Mouse (Mus musculus) bone marrow macrophage, adult 2 months (primary cell): ENCODE measurements around the gene Tmbim6. TPM values are rescaled to one million over a fixed set of nuclear protein-coding genes. Genes with fewer than 3 reads are reported as not detected.

Experiments used
- H3K27ac ChIP-seq: 2 replicates; pipeline ENCODE4 v1.5.1; 2012; ENCODE audit warnings: low read depth, low read length; ENCODE audit not compliant: insufficient read depth
- H3K4me1 ChIP-seq: 2 replicates; pipeline ENCODE4 v1.6.1; 2012; ENCODE audit warnings: low read length; ENCODE audit not compliant: control insufficient read depth, insufficient read depth
- H3K4me3 ChIP-seq: 2 replicates; pipeline ENCODE4 v1.5.1; 2012; ENCODE audit warnings: mild to moderate bottlenecking, low read length, moderate library complexity; ENCODE audit not compliant: insufficient read depth
- CTCF ChIP-seq: IDR thresholded peaks from 2 replicates; pipeline ENCODE4 v1.5.1; 2012; ENCODE audit warnings: low read depth, mild to moderate bottlenecking, low read length, moderate library complexity
- POLR2A ChIP-seq: IDR thresholded peaks from 2 replicates; pipeline ENCODE4 v1.6.1; 2012; ENCODE audit warnings: mild to moderate bottlenecking, low read depth, low read length, borderline replicate concordance
- polyA plus RNA-seq: library from polyadenylated mRNA; stranded (reverse); fragments of >200 nt; gene quantifications from 2 replicates; pipeline ENCODE4 v1.2.4, GENCODE M21; 2012; ENCODE audit not compliant: missing spikeins, insufficient read depth, insufficient read length

Tmbim6 gene
- polyA plus RNA-seq, 1 experiment: 647 TPM

DNA sequence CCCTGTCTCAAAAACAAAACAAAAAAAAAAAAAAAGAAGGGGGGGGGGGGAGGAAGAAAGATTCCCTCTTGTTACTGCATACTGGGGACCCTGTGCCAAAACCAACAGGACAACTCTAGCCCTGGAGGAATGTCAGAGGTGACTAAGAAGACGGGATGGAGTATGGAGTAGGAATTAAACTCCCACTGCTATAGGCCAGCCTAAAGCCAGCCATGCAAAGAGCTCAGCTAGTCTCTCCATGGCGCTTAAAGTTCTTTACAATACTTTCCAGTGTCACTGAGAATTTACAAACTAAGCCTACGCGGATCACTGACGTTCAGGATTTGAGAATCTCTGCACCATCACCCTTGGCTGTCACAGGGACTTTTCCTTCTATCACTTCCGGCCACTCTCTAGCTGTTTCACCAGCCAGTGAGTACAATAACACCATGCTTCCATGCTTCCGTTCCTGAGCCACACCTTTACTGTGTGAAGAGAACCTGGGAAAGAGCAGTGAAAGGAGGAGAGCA is 28.6 kb upstream of the Tmbim6 start:
- H3K4me3 ChIP-seq: no peak overlapping the region
- TF ChIP-seq CTCF (no peak), POLR2A (no peak)
- H3K27ac ChIP-seq: no peak overlapping the region
- peaks cover 17% of the 10 kb centered on the region for H3K4me1 ChIP-seq

DNA sequence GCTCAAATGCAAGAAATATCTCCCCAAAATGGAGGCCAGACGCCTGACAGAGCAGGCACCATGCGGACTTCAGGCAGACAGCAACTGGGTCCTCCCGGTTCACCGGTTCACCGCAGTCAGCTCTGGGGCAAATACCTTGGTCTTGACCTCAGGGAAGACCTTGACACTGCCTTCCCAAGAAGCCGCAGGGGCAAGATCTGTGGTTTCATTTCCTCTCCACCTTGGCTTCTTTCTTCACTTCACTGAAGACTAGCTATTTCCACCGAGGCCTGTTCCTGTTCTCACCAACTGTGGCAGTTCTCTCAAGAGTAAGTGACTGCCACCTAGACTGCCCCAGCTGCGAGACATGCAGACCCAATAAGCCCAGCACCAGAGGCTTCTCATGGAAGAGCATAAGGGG is 27.8 kb upstream of the Tmbim6 start:
- H3K27ac ChIP-seq: no peak overlapping the region
- H3K4me3 ChIP-seq: no peak overlapping the region
- peaks cover 21% of the 10 kb centered on the region for H3K4me1 ChIP-seq
- TF ChIP-seq POLR2A (no peak), CTCF (no peak)

DNA sequence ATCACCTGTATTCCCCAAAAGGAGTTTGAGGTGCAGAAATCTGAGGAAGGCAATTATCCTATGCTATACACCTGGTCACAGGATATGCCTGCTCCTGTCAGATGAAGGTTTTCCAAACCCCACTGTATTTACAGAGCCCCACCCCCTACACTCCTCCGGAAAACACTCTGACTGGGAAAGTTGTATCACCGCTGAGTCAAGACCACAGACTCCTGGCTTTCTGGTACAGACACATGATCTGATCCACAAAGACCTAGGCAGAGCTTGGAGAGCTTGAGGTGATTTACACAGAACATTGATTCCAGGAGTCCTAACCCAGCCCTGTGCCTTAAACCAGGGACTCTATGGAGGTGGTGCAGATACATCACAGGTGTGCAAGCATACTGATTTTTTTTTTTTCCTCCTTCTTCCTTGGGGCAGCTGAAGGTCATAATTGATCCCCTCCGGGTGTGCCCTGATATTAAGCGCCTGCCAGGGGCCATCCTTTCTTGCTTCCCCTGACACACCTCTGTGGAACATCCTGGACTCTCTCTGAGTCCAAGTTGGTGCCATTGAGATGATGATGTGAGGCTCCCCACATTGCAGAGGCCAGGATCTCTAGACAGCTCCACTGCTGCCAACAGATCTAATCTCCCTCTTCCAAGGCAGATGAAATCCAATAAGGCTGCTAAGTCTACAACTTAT is 24.0 kb upstream of the Tmbim6 start:
- H3K27ac ChIP-seq: no peak overlapping the region
- no peak for TF ChIP-seq POLR2A
- H3K4me1 ChIP-seq: peaks cover 26% of the 10 kb centered on the region
- H3K4me3 ChIP-seq: no peak overlapping the region

DNA sequence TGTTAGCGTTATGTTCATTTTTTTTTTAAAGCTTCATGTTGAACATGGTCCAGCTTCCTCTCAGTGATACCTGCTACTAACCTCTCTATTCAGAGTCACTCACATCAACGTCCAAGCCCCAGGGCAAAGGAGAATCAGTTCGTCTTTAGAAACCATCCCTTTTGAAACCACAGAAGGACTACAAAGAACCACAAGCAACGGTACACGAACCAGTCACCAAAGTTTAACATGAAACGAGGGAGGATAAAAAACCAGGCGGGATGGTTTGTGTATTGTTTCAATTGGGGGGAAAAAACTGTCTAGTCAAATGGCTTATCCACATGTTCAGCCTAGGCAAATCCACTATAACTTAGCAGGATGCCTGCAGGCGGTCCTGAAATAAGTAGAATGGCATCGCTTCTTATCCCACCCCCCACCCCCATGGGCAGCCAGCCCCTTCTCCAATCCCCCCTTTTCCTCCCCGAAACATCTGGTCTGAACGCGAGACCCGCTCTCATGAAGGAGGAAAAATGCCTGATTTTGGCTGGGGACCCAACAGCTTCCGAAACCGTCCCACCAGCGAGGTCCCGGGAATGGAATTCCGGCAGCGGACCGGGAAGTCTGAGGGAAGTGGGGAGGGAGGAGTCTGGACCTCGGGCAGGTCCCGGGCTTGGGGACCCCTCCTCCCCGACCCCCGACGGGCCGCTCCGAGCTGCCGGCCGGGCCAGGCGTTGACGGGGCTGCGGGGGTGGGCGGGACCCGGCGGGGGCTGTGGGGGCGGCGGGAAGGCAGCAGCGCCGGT is 23.1 kb upstream of the Tmbim6 start:
- H3K27ac ChIP-seq: no peak overlapping the region
- H3K4me1 ChIP-seq: peaks cover 22% of the 10 kb centered on the region
- TF ChIP-seq POLR2A (no peak), CTCF (no peak)
- peak overlapping the region; percentile 66 for H3K4me3 ChIP-seq

DNA sequence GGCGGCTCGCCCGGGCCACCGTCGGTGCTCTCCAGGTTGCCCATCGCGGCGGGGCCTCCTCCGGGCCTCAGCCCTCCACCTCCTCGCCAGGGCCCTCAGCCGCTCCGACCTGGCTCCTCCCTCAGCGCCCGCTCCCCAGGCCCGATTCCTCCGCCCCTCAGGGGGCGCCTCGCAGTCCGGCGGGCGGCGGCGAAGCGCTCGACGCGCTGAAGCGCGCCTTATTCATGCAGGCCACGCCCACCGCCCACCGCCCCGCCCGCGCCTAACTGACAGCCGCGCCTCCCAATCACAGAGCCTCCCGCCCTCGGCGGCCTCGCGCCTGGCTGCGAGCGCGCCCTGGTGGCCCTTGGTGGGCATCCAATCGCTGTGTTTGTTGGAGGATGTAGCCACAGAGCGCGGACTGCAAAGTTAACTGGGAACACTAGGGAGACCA is 22.4 kb upstream of the Tmbim6 start, which contains the start of gene Fmnl3:
TSS of gene Fmnl3 (minus strand) at position 224 of the 433 bp plus-strand sequence.
- no peak for TF ChIP-seq CTCF
- TF ChIP-seq POLR2A: 0 out of 2 replicates have a peak, but pooled peaks have one; percentile 30
- Histone ChIP-seq H3K27ac (no peak within 1 kb of the TSS), H3K4me1 (peaks cover 19% of the 10 kb centered on the region), H3K4me3 (peak within 1 kb of the TSS; percentile 66)

DNA sequence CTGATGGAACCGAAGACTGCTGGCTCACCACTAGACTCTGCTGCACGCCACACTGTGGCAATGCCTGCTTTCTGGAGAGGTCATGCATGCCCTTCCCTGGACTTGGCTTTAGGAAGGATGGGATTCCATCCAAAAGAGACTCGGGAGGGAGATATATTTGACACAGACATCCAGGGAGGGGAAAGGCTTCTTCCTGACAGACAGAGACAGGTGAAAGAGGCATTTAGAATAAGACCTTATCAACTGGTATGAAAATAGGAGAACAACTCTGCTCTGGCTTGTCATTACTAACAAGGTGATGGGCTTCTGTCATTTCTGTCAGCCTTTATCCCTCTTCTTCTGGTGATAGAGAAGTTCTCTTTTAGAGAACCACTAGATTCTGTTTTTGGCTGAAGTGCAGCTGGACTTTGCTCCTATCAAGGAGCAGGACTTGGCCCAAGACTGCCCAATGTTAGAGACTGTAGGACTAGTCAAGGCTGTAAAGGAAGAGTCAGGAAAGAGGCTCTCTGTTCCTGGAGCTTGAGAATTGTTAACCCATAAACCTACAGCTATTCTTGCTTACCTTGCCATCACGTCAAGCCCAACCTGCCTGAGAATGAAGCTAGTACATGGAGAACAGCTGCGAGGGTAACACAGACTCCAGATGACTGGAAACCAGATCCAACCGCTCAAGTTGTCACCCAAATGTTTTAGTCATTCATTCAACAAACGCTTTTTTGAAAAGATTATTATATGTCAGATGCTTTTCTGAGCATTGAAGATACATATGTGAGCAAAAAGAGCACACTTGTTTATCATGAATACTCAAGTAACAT is 20.9 kb upstream of the Tmbim6 start:
- H3K4me3 ChIP-seq: no peak overlapping the region
- H3K27ac ChIP-seq: no peak overlapping the region
- no peak for TF ChIP-seq POLR2A
- no peak for TF ChIP-seq CTCF
- H3K4me1 ChIP-seq: peaks cover 17% of the 10 kb centered on the region

DNA sequence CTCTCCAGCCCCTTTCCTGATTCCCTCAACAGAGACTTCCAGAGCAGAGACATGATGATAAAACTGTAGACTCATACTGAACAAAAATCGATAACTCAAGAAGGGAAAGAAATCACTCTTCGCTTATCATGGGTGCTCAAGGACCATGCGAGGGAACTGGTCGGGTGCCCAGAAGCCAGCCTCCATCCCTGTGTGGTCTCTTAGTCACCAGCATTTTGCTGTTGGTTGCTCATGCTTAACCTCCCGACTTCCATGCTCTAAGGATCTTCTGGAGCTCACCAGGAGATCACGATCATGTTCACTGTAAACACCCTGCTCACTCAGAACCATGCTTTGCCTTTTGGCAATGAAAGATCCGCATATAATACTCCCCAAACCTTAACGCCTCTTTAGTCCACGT is 19.9 kb upstream of the Tmbim6 start:
- TF ChIP-seq POLR2A: no peak
- no peak for TF ChIP-seq CTCF
- no peak overlapping the region for H3K4me3 ChIP-seq
- no peak overlapping the region for H3K27ac ChIP-seq
- H3K4me1 ChIP-seq: peaks cover 17% of the 10 kb centered on the region

DNA sequence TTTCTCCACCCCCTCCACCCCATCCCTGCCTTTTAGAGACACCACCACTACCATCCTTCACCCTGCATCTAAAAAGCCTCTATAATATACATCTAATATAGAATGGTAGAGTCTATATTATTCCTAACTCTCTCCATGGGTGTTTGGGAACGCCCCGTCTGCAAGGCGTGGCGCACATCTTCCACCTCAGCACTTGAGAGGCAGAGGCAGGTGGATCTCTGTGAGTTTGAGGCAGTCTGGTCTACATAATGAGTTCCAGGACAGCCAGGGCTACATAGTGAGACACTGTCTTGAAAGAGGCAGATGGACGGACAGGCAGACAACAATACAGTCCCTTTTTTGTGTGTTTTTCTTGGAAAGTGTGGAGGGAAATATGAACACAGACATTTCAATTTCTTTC is 17.6 kb upstream of the Tmbim6 start:
- no peak for TF ChIP-seq CTCF
- TF ChIP-seq POLR2A: no peak
- no peak overlapping the region for H3K4me3 ChIP-seq
- no peak overlapping the region for H3K27ac ChIP-seq
- H3K4me1 ChIP-seq: peaks cover 9% of the 10 kb centered on the region

DNA sequence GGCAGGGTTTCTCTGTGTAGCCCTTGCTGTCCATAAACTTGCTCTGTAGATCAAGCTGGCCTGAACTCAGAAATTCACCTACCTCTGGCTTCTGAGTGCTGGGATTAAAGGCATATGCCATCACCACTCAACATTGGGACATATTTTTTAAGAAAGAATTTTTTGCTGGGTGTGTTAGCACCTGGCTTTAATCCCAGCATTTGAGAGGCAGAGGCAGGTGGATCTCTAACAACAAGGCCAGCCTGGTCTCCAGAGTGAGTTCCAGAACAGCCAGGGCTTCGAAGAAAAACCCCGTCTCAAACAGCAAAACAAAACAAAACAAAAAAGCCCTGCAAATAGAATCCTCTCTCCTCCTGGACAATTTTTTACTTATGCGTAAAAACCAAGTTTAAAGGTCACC is 17.1 kb upstream of the Tmbim6 start:
- TF ChIP-seq POLR2A (no peak), CTCF (no peak)
- Histone ChIP-seq H3K27ac (no peak overlapping the region), H3K4me1 (peaks cover 9% of the 10 kb centered on the region), H3K4me3 (no peak overlapping the region)
